Mouse (Mus musculus): ENCODE measurements around the gene 2410137M14Rik. TPM values are rescaled to one million over a fixed set of nuclear protein-coding genes. Genes with fewer than 3 reads are reported as not detected.

2410137M14Rik gene
- total and polyA plus RNA-seq, 3 experiments: not detected

GRCm38 (mm10) chr17:36993770-36994325 lies 12.8 kb upstream of the 2410137M14Rik start:
- Histone ChIP-seq H3K4me1 (ENCODE audit: control insufficient read depth in 1 of 2, insufficient read depth in 2 of 2, low read length in 2 of 2) (peaks cover 3 to 8% of the 10 kb centered on the region in 2 experiments; a peak in 2 of 4 replicates), H3K9ac (ENCODE audit: control insufficient read depth, low read depth, low read length, poor library complexity, severe bottlenecking) (no peak overlapping the region), H3K9me3 (replicated peaks; ENCODE audit: insufficient read depth, low read length) (no peaks in the 10 kb centered on the region), H3K79me2 (ENCODE audit: control insufficient read depth, insufficient read depth, low read length, poor library complexity) (no peaks in the 10 kb centered on the region), H3K27me3 (ENCODE audit: control insufficient read depth in 1 of 2, insufficient read depth in 2 of 2, low read length in 2 of 2) (no peaks in the 10 kb centered on the region), H3K4me3 (ENCODE audit: control insufficient read depth in 1 of 2, insufficient read depth in 1 of 2, low read depth in 2 of 2, low read length in 2 of 2) (no peak overlapping the region), H3K27ac (ENCODE audit: control insufficient read depth, low read depth, low read length) (no peak overlapping the region), H3K36me3 (ENCODE audit: control insufficient read depth in 1 of 2, insufficient read depth in 2 of 2, low read length in 2 of 2) (peaks cover 0 to 11% of the 10 kb centered on the region in 2 experiments; a peak in 2 of 4 replicates)
- peak; percentile 18 for DNase-seq (ENCODE audit: low read depth, low spot score)
- TF ChIP-seq MAZ (IDR thresholded peaks at IDR 0.05; ENCODE audit: low read depth, low read length) (no peak), CTCF (IDR thresholded peaks at IDR 0.05 in 2 of 3, conservative IDR thresholded peaks at IDR 0.05 in 1 of 3; ENCODE audit: control insufficient read depth in 1 of 3, insufficient read depth in 1 of 3, low read depth in 2 of 3, low read length in 3 of 3, poor library complexity in 1 of 3, severe bottlenecking in 1 of 3) (no peak), MAX (IDR thresholded peaks at IDR 0.05; ENCODE audit: low read length) (no peak), ZKSCAN1 (IDR thresholded peaks at IDR 0.05; ENCODE audit: low read depth, low read length) (no peak), ZMIZ1 (IDR thresholded peaks at IDR 0.05; ENCODE audit: low read depth, low read length) (no peak), GABPA (IDR thresholded peaks at IDR 0.05; ENCODE audit: low read depth, low read length) (no peak), SIN3A (IDR thresholded peaks at IDR 0.05; ENCODE audit: low read length) (no peak), POLR2A (IDR thresholded peaks at IDR 0.05; ENCODE audit: control insufficient read depth in 1 of 2, insufficient read depth in 1 of 2, low read depth in 1 of 2, low read length in 2 of 2, poor library complexity in 1 of 2) (no peak), TBP (IDR thresholded peaks at IDR 0.05; ENCODE audit: low read depth, low read length) (no peak), E2F4 (IDR thresholded peaks at IDR 0.05; ENCODE audit: borderline replicate concordance, low read depth, low read length) (no peak), MXI1 (IDR thresholded peaks at IDR 0.05; ENCODE audit: low read depth, low read length) (no peak)

- Histone ChIP-seq H3K36me3 (ENCODE audit: control insufficient read depth in 1 of 2, insufficient read depth in 2 of 2, low read length in 2 of 2) (peaks cover 0 to 11% of the 10 kb centered on the region in 2 experiments; a peak in 2 of 4 replicates), H3K79me2 (ENCODE audit: control insufficient read depth, insufficient read depth, low read length, poor library complexity) (no peaks in the 10 kb centered on the region), H3K9me3 (replicated peaks; ENCODE audit: insufficient read depth, low read length) (no peaks in the 10 kb centered on the region), H3K27me3 (ENCODE audit: control insufficient read depth in 1 of 2, insufficient read depth in 2 of 2, low read length in 2 of 2) (no peaks in the 10 kb centered on the region), H3K4me3 (ENCODE audit: control insufficient read depth in 1 of 2, insufficient read depth in 1 of 2, low read depth in 2 of 2, low read length in 2 of 2) (peak overlapping the region in 1 of 2 experiments; percentile 10; a peak in 1 of 4 replicates), H3K27ac (ENCODE audit: control insufficient read depth, low read depth, low read length) (peak overlapping the region; percentile 81), H3K9ac (ENCODE audit: control insufficient read depth, low read depth, low read length, poor library complexity, severe bottlenecking) (no peak overlapping the region), H3K4me1 (ENCODE audit: control insufficient read depth in 1 of 2, insufficient read depth in 2 of 2, low read length in 2 of 2) (peaks cover 3 to 8% of the 10 kb centered on the region in 2 experiments; a peak in 2 of 4 replicates)
- DNase-seq (ENCODE audit: low read depth, low spot score): peak; percentile 76
- TF ChIP-seq USF1 (IDR thresholded peaks at IDR 0.05; ENCODE audit: low read depth, low read length) (peak; percentile 80), TAL1 (IDR thresholded peaks at IDR 0.05; ENCODE audit: low read length) (peak; percentile 8; the same call in 1 of the 2 replicates), GATA1 (IDR thresholded peaks at IDR 0.05; ENCODE audit: low read depth, low read length) (peak; percentile 91), KAT2A (conservative IDR thresholded peaks at IDR 0.05; ENCODE audit: low read depth, low read length) (no peak), MYB (IDR thresholded peaks at IDR 0.05; ENCODE audit: low read depth, low read length) (no peak), MAFK (IDR thresholded peaks at IDR 0.05; ENCODE audit: borderline replicate concordance, low read depth, low read length) (no peak), RCOR1 (IDR thresholded peaks at IDR 0.05; ENCODE audit: low read depth, low read length) (peak; percentile 76; the same call in 1 of the 2 replicates), CHD1 (IDR thresholded peaks at IDR 0.05; ENCODE audit: low read depth, low read length) (no peak), CTCF (IDR thresholded peaks at IDR 0.05 in 2 of 3, conservative IDR thresholded peaks at IDR 0.05 in 1 of 3; ENCODE audit: control insufficient read depth in 1 of 3, insufficient read depth in 1 of 3, low read depth in 2 of 3, low read length in 3 of 3, poor library complexity in 1 of 3, severe bottlenecking in 1 of 3) (no peak), CHD2 (IDR thresholded peaks at IDR 0.05; ENCODE audit: low read length) (no peak), NELFE (IDR thresholded peaks at IDR 0.05; ENCODE audit: low read depth, low read length) (no peak), POLR2A (IDR thresholded peaks at IDR 0.05; ENCODE audit: control insufficient read depth in 1 of 2, insufficient read depth in 1 of 2, low read depth in 1 of 2, low read length in 2 of 2, poor library complexity in 1 of 2) (no peak), MYC (IDR thresholded peaks at IDR 0.05; ENCODE audit: low read depth, low read length) (no peak), ZC3H11A (IDR thresholded peaks at IDR 0.05; ENCODE audit: low read depth, low read length) (no peak), TCF12 (IDR thresholded peaks at IDR 0.05; ENCODE audit: low read depth, low read length) (peak; percentile 87), ELF1 (IDR thresholded peaks at IDR 0.05; ENCODE audit: low read depth, low read length) (peak; percentile 45; the same call in 1 of the 2 replicates), ZNF384 (IDR thresholded peaks at IDR 0.05; ENCODE audit: low read depth, low read length) (no peak), SMC3 (IDR thresholded peaks at IDR 0.05; ENCODE audit: low read depth, low read length) (no peak), E2F4 (IDR thresholded peaks at IDR 0.05; ENCODE audit: borderline replicate concordance, low read depth, low read length) (no peak), BHLHE40 (IDR thresholded peaks at IDR 0.05; ENCODE audit: borderline replicate concordance, low read depth, low read length) (peak; percentile 79; the same call in 1 of the 2 replicates), MEF2A (IDR thresholded peaks at IDR 0.05; ENCODE audit: extremely low read depth, insufficient replicate concordance, low read depth, low read length, poor library complexity, severe bottlenecking) (no peak), POLR2AphosphoS2 (IDR thresholded peaks at IDR 0.05; ENCODE audit: low read length) (no peak)
Observed at GRCm38 (mm10) chr17:36992336-36993104, 11.5 kb upstream of the 2410137M14Rik start.

Measured in MEL (cell line).